Mouse (Mus musculus) ES-Bruce4 (cell line): ENCODE results near the gene Ins2.

Experiments
- CTCF ChIP-seq: IDR thresholded peaks from one replicate; pipeline ENCODE4 v1.8.1; 2011; ENCODE audit warnings: low read depth, low read length
- POLR2A ChIP-seq: IDR thresholded peaks from one replicate; pipeline ENCODE4 v1.8.1; 2011; ENCODE audit warnings: low read length; ENCODE audit not compliant: insufficient read depth

DNA sequence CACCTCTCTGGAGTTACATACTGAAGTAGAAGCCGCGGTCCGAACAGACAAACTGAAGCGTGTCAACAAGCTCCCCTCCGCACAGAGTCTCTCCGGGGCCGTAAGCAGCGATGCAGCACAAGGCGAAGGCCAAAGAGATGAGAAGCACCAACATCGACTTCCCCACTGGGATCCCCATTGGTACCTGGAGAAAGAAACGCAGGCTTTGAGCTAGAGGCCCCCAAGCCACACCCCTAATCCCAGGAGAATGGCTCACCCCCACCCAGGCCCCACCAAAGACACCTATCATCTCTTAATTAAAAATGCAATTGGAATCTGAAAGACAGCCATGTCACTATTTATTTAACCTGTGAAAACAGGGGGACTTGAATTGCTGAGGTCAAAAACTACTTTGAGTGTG lies 87.5 kb downstream of the Ins2 start:
- TF ChIP-seq CTCF: no peak
- TF ChIP-seq POLR2A: no peak
